ENCODE assay signal across 25 mouse cellular contexts in genomic region chr11:26800296-26800695, GRCm38 (mm10).
DNase-seq lines count a peak whose midpoint lies in the region; ATAC-seq lines count a peak whose summit lies in the region.
"Had no signal": no experiment of that assay in that cellular context is flagged by ENCODE, and none has a peak within 500 bp of the region (broad histone marks: within the 10 kb centered on the region; RNA-seq: fewer than 3 reads in every experiment).

No protein-coding gene starts in this region.

- no peaks in the 10 kb centered on the region for H3K36me3 ChIP-seq in forebrain, embryonic 11.5 days (ENCODE audit: control insufficient read depth, insufficient read depth, low read length)
- no peaks in the 10 kb centered on the region for H3K36me3 ChIP-seq in forebrain, embryonic 16.5 days (ENCODE audit: control insufficient read depth, insufficient read depth)
- H3K36me3 ChIP-seq: embryonic facial prominence, embryonic 13.5 days; embryonic facial prominence, embryonic 15.5 days; forebrain, embryonic 10.5 days; forebrain, embryonic 15.5 days; G1E had no signal

- no peaks in the 10 kb centered on the region for H3K9me3 ChIP-seq in forebrain, embryonic 11.5 days (ENCODE audit: control insufficient read depth, low read length)
- H3K9me3 ChIP-seq in forebrain, embryonic 16.5 days (ENCODE audit: control insufficient read depth, low read length): no peaks in the 10 kb centered on the region
- H3K9me3 ChIP-seq: embryonic facial prominence, embryonic 13.5 days; embryonic facial prominence, embryonic 15.5 days; forebrain, embryonic 10.5 days; forebrain, embryonic 13.5 days; forebrain, embryonic 15.5 days; G1E had no signal

- no peak overlapping the region for H3K4me2 ChIP-seq in forebrain, embryonic 11.5 days (ENCODE audit: low read depth, low read length, severe bottlenecking)
- H3K4me2 ChIP-seq in forebrain, embryonic 16.5 days (ENCODE audit: low read length): no peak overlapping the region
- H3K4me2 ChIP-seq: embryonic facial prominence, embryonic 13.5 days; embryonic facial prominence, embryonic 15.5 days; forebrain, embryonic 13.5 days; forebrain, embryonic 15.5 days had no signal

- no peak overlapping the region for H3K9ac ChIP-seq in forebrain, embryonic 11.5 days (ENCODE audit: low read length)
- H3K9ac ChIP-seq in forebrain, embryonic 16.5 days (replicated peaks; ENCODE audit: low read depth, low read length): no peak overlapping the region
- H3K9ac ChIP-seq: embryonic facial prominence, embryonic 13.5 days; embryonic facial prominence, embryonic 15.5 days; forebrain, embryonic 13.5 days; forebrain, embryonic 15.5 days had no signal

- 0 out of 2 replicates have a peak, but pooled peaks have one; percentile 11 for ATAC-seq in forebrain, embryonic 11.5 days (replicated peaks; ENCODE audit: low FRiP score)
- no peak for ATAC-seq in forebrain, embryonic 16.5 days
- ATAC-seq: CD4-positive, CD25-positive, alpha-beta regulatory T cell, adult 4 months; forebrain, embryonic 13.5 days; forebrain, embryonic 15.5 days had no signal

- H3K4me1 ChIP-seq in forebrain, embryonic 11.5 days (replicated peaks; ENCODE audit: control insufficient read depth, insufficient read depth, low read length): no peaks in the 10 kb centered on the region
- peaks cover 6% of the 10 kb centered on the region; the same call in 1 of the 2 replicates for H3K4me1 ChIP-seq in forebrain, embryonic 16.5 days (replicated peaks; ENCODE audit: control insufficient read depth, insufficient read depth, low read length)
- H3K4me1 ChIP-seq: embryonic facial prominence, embryonic 13.5 days; embryonic facial prominence, embryonic 15.5 days had no signal

- no peak for DNase-seq in forebrain, embryonic 11.5 days (ENCODE audit: low spot score)
- peak; percentile 83 for DNase-seq in Muller cell, postnatal 12 days (ENCODE audit: inconsistent ontology term)
- DNase-seq in ZHBTc4 (ENCODE audit: low read depth, low spot score): peak; percentile 26
- DNase-seq in urinary bladder, postnatal 25 days (ENCODE audit: low spot score): no peak
- DNase-seq: adrenal gland, adult 2 months; adrenal gland, postnatal 10 days; adrenal gland, postnatal 25 days; B cell, adult 2 months; cerebellum, adult 11 months; cerebellum, adult 18-20 months; cerebellum, adult 8-10 months; cerebellum, adult 9-11 months; cerebellum, postnatal 14 days; cerebellum, postnatal 36 days; embryo, embryonic 11 days had no signal

- no peak overlapping the region for H3K27ac ChIP-seq in forebrain, embryonic 11.5 days (ENCODE audit: low read depth, low read length)
- no peak overlapping the region for H3K27ac ChIP-seq in forebrain, embryonic 16.5 days (ENCODE audit: low read length)
- H3K27ac ChIP-seq: embryonic facial prominence, embryonic 13.5 days; embryonic facial prominence, embryonic 15.5 days; forebrain, embryonic 10.5 days; forebrain, embryonic 13.5 days; forebrain, embryonic 15.5 days had no signal

- no peaks in the 10 kb centered on the region for H3K27me3 ChIP-seq in forebrain, embryonic 11.5 days (ENCODE audit: control insufficient read depth, insufficient read depth, low read length)
- no peaks in the 10 kb centered on the region for H3K27me3 ChIP-seq in forebrain, embryonic 16.5 days (replicated peaks; ENCODE audit: control insufficient read depth, insufficient read depth, low read length)
- H3K27me3 ChIP-seq: CH12.LX; embryonic facial prominence, embryonic 13.5 days; embryonic facial prominence, embryonic 15.5 days; forebrain, embryonic 13.5 days; forebrain, embryonic 15.5 days had no signal

- WGBS in forebrain, embryonic 11.5 days: 18% methylated on average over 2 of the region's 2 CpGs
- WGBS in forebrain, embryonic 16.5 days: 23% methylated on average over 2 of the region's 2 CpGs

- H3K4me3 ChIP-seq in forebrain, embryonic 11.5 days (ENCODE audit: low read depth, low read length): no peak overlapping the region
- no peak overlapping the region for H3K4me3 ChIP-seq in forebrain, embryonic 16.5 days (replicated peaks; ENCODE audit: low read length)
- H3K4me3 ChIP-seq: embryonic facial prominence, embryonic 13.5 days; embryonic facial prominence, embryonic 15.5 days; erythroblast, embryonic 14.5 days; forebrain, embryonic 10.5 days; forebrain, embryonic 13.5 days; forebrain, embryonic 15.5 days had no signal

Comparison
In these comparisons a context has a peak if more than half of its experiments do, and no peak if none do; other contexts are left out.
1. DNase-seq: peak in Muller cell, postnatal 12 days (single experiment) and ZHBTc4 (single experiment); none in forebrain, embryonic 11.5 days (single experiment) and urinary bladder, postnatal 25 days (single experiment).